7 mouse cellular contexts compared by ENCODE assay signal in the genomic region with DNA sequence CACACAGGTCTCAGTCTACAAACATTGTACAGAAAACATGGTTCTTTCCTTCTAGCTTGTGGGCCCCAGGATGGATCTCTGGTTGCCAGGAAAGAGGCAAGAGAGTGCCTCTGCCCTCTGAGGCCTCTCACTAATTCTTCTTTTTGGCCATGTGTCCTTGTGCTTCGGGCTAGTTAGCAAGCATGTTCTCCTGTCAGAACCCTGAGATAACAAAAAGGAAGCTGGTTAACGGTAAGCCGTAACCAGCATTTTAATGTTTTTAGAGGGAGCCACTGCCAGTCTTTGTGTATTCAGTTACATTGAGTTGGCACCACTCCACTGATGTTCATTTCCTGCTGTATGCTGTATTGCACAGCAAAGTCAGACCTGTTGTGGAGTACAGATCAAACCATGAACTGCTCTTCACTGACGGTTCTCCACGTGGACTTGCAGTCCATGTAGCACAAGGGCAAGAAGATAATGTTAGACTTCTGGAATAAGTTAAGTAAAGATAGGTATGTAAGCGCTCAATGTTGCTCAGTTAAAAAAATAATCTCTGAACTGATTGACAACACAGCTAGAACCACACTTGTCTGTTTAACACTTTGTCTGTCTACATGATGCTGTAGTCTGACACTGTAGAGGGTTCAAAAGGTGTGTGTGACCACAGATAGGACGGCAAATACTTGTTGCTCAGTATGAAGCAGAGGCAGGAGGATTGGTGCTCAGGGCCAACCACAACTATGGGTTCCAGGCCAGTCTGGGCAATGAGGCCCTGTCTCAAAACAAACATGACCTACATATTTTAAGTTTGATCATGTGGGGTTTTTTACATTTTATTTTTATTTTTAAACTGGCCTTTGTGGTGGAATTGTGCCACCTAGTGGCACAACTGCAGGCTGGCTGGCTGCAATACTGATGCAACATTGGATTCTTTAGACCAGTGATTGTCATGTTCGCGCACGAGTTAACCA. TPM values are rescaled to one million over a fixed set of nuclear protein-coding genes. Genes with fewer than 3 reads are reported as not detected.
A peak's percentile ranks its signal among the peaks of the same experiment; 100 is the strongest.
DNase-seq lines count a peak whose midpoint lies in the region; ATAC-seq and TF ChIP-seq lines count a peak whose summit lies in the region.

No protein-coding gene starts in this region.

- TF ChIP-seq POLR2A in kidney, adult 2 months (IDR thresholded peaks at IDR 0.05; ENCODE audit: low read depth, low read length): no peak

- no peaks in the 10 kb centered on the region for H3K9me3 ChIP-seq in midbrain, embryonic 11.5 days (ENCODE audit: control insufficient read depth, low read length)
- no peaks in the 10 kb centered on the region for H3K9me3 ChIP-seq in midbrain, embryonic 15.5 days
- H3K9me3 ChIP-seq in embryonic facial prominence, embryonic 13.5 days: no peaks in the 10 kb centered on the region
- no peaks in the 10 kb centered on the region for H3K9me3 ChIP-seq in midbrain, postnatal 0 days (ENCODE audit: low read length)

- H3K36me3 ChIP-seq in midbrain, embryonic 11.5 days (ENCODE audit: control insufficient read depth, insufficient read depth, low read length): peaks cover 4% of the 10 kb centered on the region
- peaks cover 6% of the 10 kb centered on the region; the same call in 1 of the 2 replicates for H3K36me3 ChIP-seq in midbrain, embryonic 15.5 days (replicated peaks)
- peaks cover 21% of the 10 kb centered on the region for H3K36me3 ChIP-seq in embryonic facial prominence, embryonic 13.5 days
- H3K36me3 ChIP-seq in kidney, adult 2 months (ENCODE audit: control insufficient read depth, insufficient read depth, low read length): peaks cover 11% of the 10 kb centered on the region; the same call in 1 of the 2 replicates
- H3K36me3 ChIP-seq in midbrain, postnatal 0 days (ENCODE audit: insufficient read depth, low read length): peaks cover 21% of the 10 kb centered on the region

- H3K27me3 ChIP-seq in midbrain, embryonic 11.5 days (ENCODE audit: control insufficient read depth, insufficient read depth, low read length): no peaks in the 10 kb centered on the region
- no peaks in the 10 kb centered on the region for H3K27me3 ChIP-seq in midbrain, embryonic 15.5 days (replicated peaks)
- H3K27me3 ChIP-seq in embryonic facial prominence, embryonic 13.5 days: no peaks in the 10 kb centered on the region
- H3K27me3 ChIP-seq in kidney, adult 2 months (replicated peaks; ENCODE audit: control insufficient read depth, insufficient read depth, low read length): no peaks in the 10 kb centered on the region
- H3K27me3 ChIP-seq in midbrain, postnatal 0 days (ENCODE audit: insufficient read depth, low read length): no peaks in the 10 kb centered on the region

- no peak overlapping the region for H3K27ac ChIP-seq in midbrain, embryonic 11.5 days (ENCODE audit: low read depth, low read length)
- H3K27ac ChIP-seq in midbrain, embryonic 15.5 days: no peak overlapping the region
- peak overlapping the region; percentile 71 for H3K27ac ChIP-seq in embryonic facial prominence, embryonic 13.5 days
- H3K27ac ChIP-seq in kidney, adult 2 months (ENCODE audit: insufficient read depth, low read depth, low read length): peak overlapping the region; percentile 61
- no peak overlapping the region for H3K27ac ChIP-seq in midbrain, postnatal 0 days (ENCODE audit: low read depth, low read length)

- H3K9ac ChIP-seq in midbrain, embryonic 11.5 days (ENCODE audit: low read length): no peak overlapping the region
- H3K9ac ChIP-seq in midbrain, embryonic 15.5 days: no peak overlapping the region
- no peak overlapping the region for H3K9ac ChIP-seq in embryonic facial prominence, embryonic 13.5 days
- no peak overlapping the region for H3K9ac ChIP-seq in midbrain, postnatal 0 days (replicated peaks; ENCODE audit: low read length, poor library complexity, severe bottlenecking)

- no peak overlapping the region for H3K4me3 ChIP-seq in midbrain, embryonic 11.5 days (ENCODE audit: low read depth, low read length)
- H3K4me3 ChIP-seq in midbrain, embryonic 15.5 days: no peak overlapping the region
- no peak overlapping the region for H3K4me3 ChIP-seq in embryonic facial prominence, embryonic 13.5 days
- H3K4me3 ChIP-seq in kidney, adult 2 months (ENCODE audit: insufficient read depth, low read depth, low read length): no peak overlapping the region
- no peak overlapping the region for H3K4me3 ChIP-seq in midbrain, postnatal 0 days (ENCODE audit: low read depth, low read length)

- no peak overlapping the region for H3K4me2 ChIP-seq in midbrain, embryonic 11.5 days
- no peak overlapping the region for H3K4me2 ChIP-seq in midbrain, embryonic 15.5 days
- no peak overlapping the region for H3K4me2 ChIP-seq in embryonic facial prominence, embryonic 13.5 days
- no peak overlapping the region for H3K4me2 ChIP-seq in midbrain, postnatal 0 days (ENCODE audit: low read depth, low read length, poor library complexity, severe bottlenecking)

- peak; percentile 86 for DNase-seq in midbrain, embryonic 11.5 days (ENCODE audit: low spot score, missing footprints)
- peak; percentile 34 for DNase-seq in T-cell, adult 2 months (ENCODE audit: low spot score)
- DNase-seq in kidney, adult 2 months: peak; percentile 57
- peak; percentile 53 for DNase-seq in midbrain, postnatal 0 days (ENCODE audit: low spot score)
- DNase-seq in left cerebral cortex, adult 9 months (ENCODE audit: low spot score in 2 of 2): no peak

- peak; percentile 76 for TF ChIP-seq CTCF in kidney, adult 2 months (conservative IDR thresholded peaks at IDR 0.05; ENCODE audit: insufficient read depth, insufficient read length, low read depth, low read length)
- TF ChIP-seq CTCF in midbrain, postnatal 0 days (IDR thresholded peaks at IDR 0.05): peak; percentile 88

- 82% methylated on average over 10 of the region's 10 CpGs for WGBS in midbrain, embryonic 11.5 days
- WGBS in midbrain, embryonic 15.5 days: 69% methylated on average over 10 of the region's 10 CpGs
- WGBS in embryonic facial prominence, embryonic 13.5 days: 52% methylated on average over 10 of the region's 10 CpGs
- WGBS in kidney, adult 2 months: 18% methylated on average over 10 of the region's 10 CpGs
- WGBS in midbrain, postnatal 0 days: 61% methylated on average over 10 of the region's 10 CpGs

- no peak for ATAC-seq in midbrain, embryonic 11.5 days (ENCODE audit: low FRiP score)
- no peak for ATAC-seq in midbrain, embryonic 15.5 days (replicated peaks)
- no peak for ATAC-seq in embryonic facial prominence, embryonic 13.5 days (ENCODE audit: insufficient number of reproducible peaks, insufficient read depth, low FRiP score, low TSS enrichment, low read depth)
- ATAC-seq in midbrain, postnatal 0 days (ENCODE audit: low FRiP score): no peak

- H3K4me1 ChIP-seq in midbrain, embryonic 11.5 days (ENCODE audit: control insufficient read depth, insufficient read depth, low read length): peaks cover 3% of the 10 kb centered on the region; the same call in 1 of the 2 replicates
- peaks cover 4% of the 10 kb centered on the region; the same call in 1 of the 2 replicates for H3K4me1 ChIP-seq in midbrain, embryonic 15.5 days
- H3K4me1 ChIP-seq in embryonic facial prominence, embryonic 13.5 days: peaks cover 32% of the 10 kb centered on the region
- H3K4me1 ChIP-seq in kidney, adult 2 months (ENCODE audit: control insufficient read depth, insufficient read depth, low read length): peaks cover 41% of the 10 kb centered on the region
- H3K4me1 ChIP-seq in midbrain, postnatal 0 days (ENCODE audit: insufficient read depth, low read length): no peaks in the 10 kb centered on the region

RNA-seq across cellular contexts. Expression of gene Ncoa3, which starts 53.4 kb away (rescaled TPM):
- polyA plus RNA-seq in midbrain, embryonic 11.5 days (2014; fragmentation: Nextera tagmentation; extraction: Ambion mirVana): 16.1 and 17.4 TPM in 2 replicates
- 16.6 and 16.7 TPM in 2 replicates for polyA plus RNA-seq in midbrain, embryonic 15.5 days (2015; fragmentation: Nextera tagmentation; extraction: Ambion mirVana)
- 14.4 and 14.7 TPM in 2 replicates for polyA plus RNA-seq in embryonic facial prominence, embryonic 13.5 days (2015; fragmentation: Nextera tagmentation; extraction: Ambion mirVana)
- polyA plus RNA-seq in kidney, adult 2 months (2012; rRNA removed): 36.3 and 42.0 TPM in 2 replicates
- total RNA-seq in midbrain, postnatal 0 days (2014; rRNA removed): 40.8 and 40.9 TPM in 2 replicates
- polyA plus RNA-seq in midbrain, postnatal 0 days (2015; fragmentation: Nextera tagmentation; extraction: Ambion mirVana): 12.6 and 14.9 TPM in 2 replicates

Comparison
In these comparisons a context has a peak if more than half of its experiments do, and no peak if none do; other contexts are left out.
1. DNase-seq: peak in midbrain, embryonic 11.5 days (single experiment), T-cell, adult 2 months (single experiment), kidney, adult 2 months (single experiment) and midbrain, postnatal 0 days (single experiment); none in left cerebral cortex, adult 9 months (0 of 2).
2. H3K27ac ChIP-seq: peak in embryonic facial prominence, embryonic 13.5 days (single experiment) and kidney, adult 2 months (single experiment); none in midbrain, embryonic 11.5 days (single experiment), midbrain, embryonic 15.5 days (single experiment) and midbrain, postnatal 0 days (single experiment).